Mouse (Mus musculus): Measurements from ENCODE around the gene S100pbp.

The S100pbp gene

DNA sequence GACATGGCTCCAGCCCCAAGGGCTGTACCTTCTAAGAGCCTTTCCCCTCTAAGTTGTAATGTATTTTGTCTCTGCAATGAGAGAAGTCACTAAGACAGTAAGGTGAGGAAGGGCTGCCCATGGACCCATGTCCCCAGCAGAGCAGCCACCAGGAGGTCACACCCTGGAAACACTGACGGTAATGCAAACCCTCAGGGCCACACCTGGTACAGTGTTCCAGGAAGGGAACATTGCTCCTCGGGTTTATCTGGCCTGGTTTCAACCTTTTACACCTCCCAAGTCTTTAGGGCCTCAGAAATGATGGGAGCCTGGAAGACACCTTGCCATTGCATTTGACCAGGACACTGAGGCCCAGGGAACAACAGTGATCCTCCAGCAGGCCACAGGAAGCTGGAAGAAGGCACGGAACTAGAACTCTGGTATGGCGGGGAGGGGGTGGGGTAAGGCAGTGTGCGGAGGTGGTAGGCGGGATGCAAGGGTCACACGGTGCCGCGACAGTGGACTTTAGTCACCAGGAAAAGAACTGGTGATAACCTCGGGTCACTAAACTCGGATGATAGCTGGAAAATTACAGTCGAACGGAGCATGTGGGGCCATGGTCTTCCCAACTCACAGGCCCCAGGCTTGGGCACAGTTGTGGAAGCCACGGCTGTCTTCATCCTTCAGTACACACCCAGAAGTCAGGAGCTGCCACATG lies 87.2 kb downstream of the S100pbp start:
- in situ Hi-C loops (cut with MboI, MseI), result no loop called here
